Mouse (Mus musculus): ENCODE measurements around the gene Fibp. TPM values are rescaled to one million over a fixed set of nuclear protein-coding genes. Genes with fewer than 3 reads are reported as not detected.

Gene Fibp
- polyA plus RNA-seq, 1 experiment from 2014 or later, result 133 TPM

- H3K27me3 ChIP-seq (replicated peaks; ENCODE audit: insufficient read depth, low read length), result no peaks in the 10 kb centered on the region
- no peak overlapping the region for H3K4me3 ChIP-seq (ENCODE audit: low read depth, low read length)
- H3K4me2 ChIP-seq (replicated peaks; ENCODE audit: low read depth, low read length), result no peak overlapping the region
- 0 out of 2 replicates have a peak, but pooled peaks cover 17% of the 10 kb centered on the region for H3K36me3 ChIP-seq (ENCODE audit: insufficient read depth, low read length)
- DNase-seq (ENCODE audit: low spot score) (no peak), ATAC-seq (no peak)
- H3K27ac ChIP-seq (ENCODE audit: low read length), result no peak overlapping the region
- no peak for TF ChIP-seq EP300 (IDR thresholded peaks at IDR 0.05)
- peaks cover 14% of the 10 kb centered on the region for H3K4me1 ChIP-seq (ENCODE audit: insufficient read depth, low read depth, low read length)
- H3K9me3 ChIP-seq (ENCODE audit: low read length), result no peaks in the 10 kb centered on the region
- 85% methylated on average over 9 of the region's 9 CpGs for WGBS
- no peak overlapping the region for H3K9ac ChIP-seq (replicated peaks; ENCODE audit: low read depth)
These were observed 40.8 kb upstream of the Fibp start for GRCm38 (mm10) chr19:5419630-5420029.

GRCm38 (mm10) chr19:5420579-5420978 is 39.8 kb upstream of the Fibp start:
- Histone ChIP-seq H3K4me2 (replicated peaks; ENCODE audit: low read depth, low read length) (no peak overlapping the region), H3K27ac (ENCODE audit: low read length) (no peak overlapping the region), H3K4me1 (ENCODE audit: insufficient read depth, low read depth, low read length) (peaks cover 14% of the 10 kb centered on the region), H3K9me3 (ENCODE audit: low read length) (no peaks in the 10 kb centered on the region), H3K9ac (replicated peaks; ENCODE audit: low read depth) (no peak overlapping the region), H3K36me3 (ENCODE audit: insufficient read depth, low read length) (0 out of 2 replicates have a peak, but pooled peaks cover 17% of the 10 kb centered on the region), H3K27me3 (replicated peaks; ENCODE audit: insufficient read depth, low read length) (no peaks in the 10 kb centered on the region), H3K4me3 (ENCODE audit: low read depth, low read length) (no peak overlapping the region)
- ATAC-seq (no peak), DNase-seq (ENCODE audit: low spot score) (no peak)
- 88% methylated on average over 6 of the region's 6 CpGs for WGBS
- no peak for TF ChIP-seq EP300 (IDR thresholded peaks at IDR 0.05)
- TF ChIP-seq CTCF (IDR thresholded peaks at IDR 0.05), result no peak

- Histone ChIP-seq H3K27ac (ENCODE audit: low read length) (no peak overlapping the region), H3K27me3 (replicated peaks; ENCODE audit: insufficient read depth, low read length) (no peaks in the 10 kb centered on the region), H3K9ac (replicated peaks; ENCODE audit: low read depth) (no peak overlapping the region), H3K36me3 (ENCODE audit: insufficient read depth, low read length) (peaks cover 21% of the 10 kb centered on the region; the same call in 1 of the 2 replicates), H3K4me2 (replicated peaks; ENCODE audit: low read depth, low read length) (no peak overlapping the region), H3K4me3 (ENCODE audit: low read depth, low read length) (no peak overlapping the region), H3K4me1 (ENCODE audit: insufficient read depth, low read depth, low read length) (peaks cover 25% of the 10 kb centered on the region), H3K9me3 (ENCODE audit: low read length) (no peaks in the 10 kb centered on the region)
- no peak for ATAC-seq
- no peak for TF ChIP-seq EP300 (IDR thresholded peaks at IDR 0.05)
- TF ChIP-seq CTCF (IDR thresholded peaks at IDR 0.05), result no peak
- no peak for DNase-seq (ENCODE audit: low spot score)
- 80% methylated on average over 5 of the region's 5 CpGs for WGBS
These were observed 38.6 kb upstream of the Fibp start for GRCm38 (mm10) chr19:5421784-5422183.

GRCm38 (mm10) chr19:5422267-5422666 is 38.1 kb upstream of the Fibp start:
- peaks cover 21% of the 10 kb centered on the region; the same call in 1 of the 2 replicates for H3K36me3 ChIP-seq (ENCODE audit: insufficient read depth, low read length)
- H3K4me1 ChIP-seq (ENCODE audit: insufficient read depth, low read depth, low read length), result peaks cover 25% of the 10 kb centered on the region
- no peak overlapping the region for H3K4me2 ChIP-seq (replicated peaks; ENCODE audit: low read depth, low read length)
- no peak overlapping the region for H3K9ac ChIP-seq (replicated peaks; ENCODE audit: low read depth)
- ATAC-seq (no peak), DNase-seq (ENCODE audit: low spot score) (no peak)
- no peak overlapping the region for H3K4me3 ChIP-seq (ENCODE audit: low read depth, low read length)
- TF ChIP-seq EP300 (IDR thresholded peaks at IDR 0.05), result no peak
- no peak for TF ChIP-seq CTCF (IDR thresholded peaks at IDR 0.05)
- 86% methylated on average over 10 of the region's 10 CpGs for WGBS
- H3K9me3 ChIP-seq (ENCODE audit: low read length), result no peaks in the 10 kb centered on the region
- H3K27ac ChIP-seq (ENCODE audit: low read length), result no peak overlapping the region
- H3K27me3 ChIP-seq (replicated peaks; ENCODE audit: insufficient read depth, low read length), result no peaks in the 10 kb centered on the region

- 76% methylated on average over 9 of the region's 9 CpGs for WGBS
- Histone ChIP-seq H3K9me3 (ENCODE audit: low read length) (no peaks in the 10 kb centered on the region), H3K27me3 (replicated peaks; ENCODE audit: insufficient read depth, low read length) (no peaks in the 10 kb centered on the region), H3K4me3 (ENCODE audit: low read depth, low read length) (peak overlapping the region; percentile 92; the same call in 1 of the 2 replicates), H3K4me1 (ENCODE audit: insufficient read depth, low read depth, low read length) (peaks cover 25% of the 10 kb centered on the region), H3K4me2 (replicated peaks; ENCODE audit: low read depth, low read length) (peak overlapping the region; percentile 74), H3K9ac (replicated peaks; ENCODE audit: low read depth) (peak overlapping the region; percentile 89; the same call in 1 of the 2 replicates), H3K36me3 (ENCODE audit: insufficient read depth, low read length) (peaks cover 17% of the 10 kb centered on the region; the same call in 1 of the 2 replicates), H3K27ac (ENCODE audit: low read length) (peak overlapping the region; percentile 98)
- ATAC-seq, result no peak
- TF ChIP-seq CTCF (IDR thresholded peaks at IDR 0.05) (no peak), EP300 (IDR thresholded peaks at IDR 0.05) (no peak)
- DNase-seq (ENCODE audit: low spot score), result no peak
These were observed 37.4 kb upstream of the Fibp start for GRCm38 (mm10) chr19:5422895-5423443.

GRCm38 (mm10) chr19:5423561-5423960 is 36.9 kb upstream of the Fibp start:
- Histone ChIP-seq H3K4me2 (replicated peaks; ENCODE audit: low read depth, low read length) (peak overlapping the region; percentile 74), H3K9me3 (ENCODE audit: low read length) (no peaks in the 10 kb centered on the region), H3K4me1 (ENCODE audit: insufficient read depth, low read depth, low read length) (peaks cover 25% of the 10 kb centered on the region), H3K36me3 (ENCODE audit: insufficient read depth, low read length) (peaks cover 15% of the 10 kb centered on the region; the same call in 1 of the 2 replicates), H3K27ac (ENCODE audit: low read length) (peak overlapping the region; percentile 98), H3K27me3 (replicated peaks; ENCODE audit: insufficient read depth, low read length) (no peaks in the 10 kb centered on the region), H3K4me3 (ENCODE audit: low read depth, low read length) (peak overlapping the region; percentile 92), H3K9ac (replicated peaks; ENCODE audit: low read depth) (peak overlapping the region; percentile 89)
- DNase-seq (ENCODE audit: low spot score) (no peak), ATAC-seq (no peak)
- WGBS, result 37% methylated on average over 12 of the region's 12 CpGs
- TF ChIP-seq CTCF (IDR thresholded peaks at IDR 0.05), result no peak
